Mouse (Mus musculus) cerebellum, adult 11 months (tissue): ENCODE results near the gene Olfr209.
"Not testable (repeated sequence)": the region's sequence is repeated elsewhere in the genome, so short reads cannot be mapped to it uniquely, and the experiment has no call there.

Source experiments
- DNase-seq: peaks from one replicate; pipeline ENCODE4 v3.0.0; 2022

Olfr209 gene

GRCm38 (mm10) chr16:59363893-59364292, at the start of gene Olfr209:
Gene Olfr209, minus strand, starts transcription at chr16:59363993.
- no peak for DNase-seq

- DNase-seq: no peak
Measured at GRCm38 (mm10) chr16:59413475-59413874, 49.7 kb upstream of the Olfr209 start.

GRCm38 (mm10) chr16:59409800-59410199, 46.0 kb upstream of the Olfr209 start:
- no peak for DNase-seq

- no peak for DNase-seq
Measured at GRCm38 (mm10) chr16:59409341-59409748, 45.6 kb upstream of the Olfr209 start.

GRCm38 (mm10) chr16:59407032-59407431, 43.2 kb upstream of the Olfr209 start, which contains the start of gene Gabrr3:
Gene Gabrr3, plus strand, starts transcription at chr16:59407332.
- DNase-seq: no peak

- no peak for DNase-seq
Measured at GRCm38 (mm10) chr16:59404798-59405197, 41.0 kb upstream of the Olfr209 start.

GRCm38 (mm10) chr16:59403684-59404083, 39.9 kb upstream of the Olfr209 start:
- no peak for DNase-seq

GRCm38 (mm10) chr16:59401985-59402384, 38.2 kb upstream of the Olfr209 start:
- no peak for DNase-seq

- DNase-seq: no peak
Measured at GRCm38 (mm10) chr16:59401102-59401501, 37.3 kb upstream of the Olfr209 start.

- peak; percentile 10 for DNase-seq
Measured at GRCm38 (mm10) chr16:59393300-59393699, 29.5 kb upstream of the Olfr209 start.

GRCm38 (mm10) chr16:59349146-59349545, 14.6 kb downstream of the Olfr209 start, which contains the start of gene Olfr206:
Gene Olfr206, minus strand, starts transcription at chr16:59349246.
- DNase-seq: no peak

GRCm38 (mm10) chr16:59331038-59331437, 32.8 kb downstream of the Olfr209 start, which contains the start of gene Olfr205:
Gene Olfr205, minus strand, starts transcription at chr16:59331138.
- DNase-seq: no peak

- not testable (repeated sequence) for DNase-seq
Measured at GRCm38 (mm10) chr16:59323262-59323661, 40.5 kb downstream of the Olfr209 start.

- DNase-seq: no peak
Measured at GRCm38 (mm10) chr16:59318148-59318547, 45.6 kb downstream of the Olfr209 start, which contains the start of gene Olfr204. Gene Olfr204, minus strand, starts transcription at chr16:59318248.
